Comparison of ENCODE assay signal across 26 mouse cellular contexts in the genomic region with DNA sequence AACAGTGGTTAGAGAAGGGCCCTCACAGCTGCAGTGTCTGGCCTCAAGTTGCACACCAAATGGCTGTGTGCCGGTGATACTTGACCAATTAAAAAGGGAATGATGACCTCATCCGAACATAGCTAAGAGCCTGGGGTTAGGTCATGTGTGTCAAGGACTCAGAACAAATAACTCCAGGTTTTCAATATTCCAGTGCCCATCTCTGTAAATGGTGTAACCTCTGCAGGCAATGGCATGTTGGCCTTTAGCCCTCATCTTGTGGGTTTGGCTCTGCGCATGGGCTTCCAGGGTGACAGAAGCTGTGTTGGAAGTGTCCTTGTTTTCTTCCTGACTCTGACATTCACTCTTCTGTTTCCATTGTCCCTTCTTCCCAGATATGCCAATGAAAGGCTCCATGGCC.
DNase-seq lines count a peak whose midpoint lies in the region; TF ChIP-seq lines count a peak whose summit lies in the region.
"Had no signal": no experiment of that assay in that cellular context is flagged by ENCODE, and none has a peak within 500 bp of the region (broad histone marks: within the 10 kb centered on the region; RNA-seq: fewer than 3 reads in every experiment).

No protein-coding gene starts in this region.

- peaks cover 2% of the 10 kb centered on the region for H3K4me1 ChIP-seq in heart, adult 2 months (ENCODE audit: control insufficient read depth, insufficient read depth, low read length)
- H3K4me1 ChIP-seq: embryonic facial prominence, embryonic 10.5 days; embryonic facial prominence, embryonic 13.5 days; hindbrain, embryonic 10.5 days; intestine, embryonic 15.5 days; kidney, embryonic 15.5 days had no signal

- TF ChIP-seq CTCF in heart, adult 2 months (IDR thresholded peaks at IDR 0.05) = no peak

- intact Hi-C loops in heart, adult 2 months (cut with DNase I) = loop anchor here (2.0 to 5.0 kb wide), 3 partner anchors 88 to 157 kb away; no protein-coding TSS in a partner anchor
- intact Hi-C loops in heart, postnatal 25 days (cut with DNase I) = no loop called here

- no peak for TF ChIP-seq EP300 in heart, adult 2 months (IDR thresholded peaks at IDR 0.05; ENCODE audit: insufficient read depth, low read depth, low read length)

- H3K27me3 ChIP-seq in heart, adult 2 months (ENCODE audit: control insufficient read depth, insufficient read depth, low read length) = no peaks in the 10 kb centered on the region
- H3K27me3 ChIP-seq: embryonic facial prominence, embryonic 13.5 days; forebrain, embryonic 12.5 days; forebrain, embryonic 15.5 days; heart, embryonic 13.5 days; hindbrain, embryonic 13.5 days; intestine, embryonic 15.5 days; kidney, embryonic 15.5 days had no signal

- H3K27ac ChIP-seq in heart, adult 2 months = peak overlapping the region; percentile 31
- H3K27ac ChIP-seq: embryonic facial prominence, embryonic 10.5 days; embryonic facial prominence, embryonic 13.5 days; forebrain, embryonic 12.5 days; forebrain, embryonic 15.5 days; heart, embryonic 13.5 days; hindbrain, embryonic 10.5 days; hindbrain, embryonic 13.5 days; intestine, embryonic 15.5 days; kidney, embryonic 15.5 days had no signal

- WGBS in heart, adult 2 months = 76% methylated on average over 3 of the region's 3 CpGs

- H3K79me2 ChIP-seq in heart, adult 2 months (replicated peaks; ENCODE audit: control insufficient read depth, insufficient read depth, low read length) = no peaks in the 10 kb centered on the region

- peaks cover 2% of the 10 kb centered on the region; the same call in 1 of the 2 replicates for H3K36me3 ChIP-seq in heart, adult 2 months (ENCODE audit: control insufficient read depth, insufficient read depth, low read length)
- H3K36me3 ChIP-seq: embryonic facial prominence, embryonic 10.5 days; embryonic facial prominence, embryonic 13.5 days; forebrain, embryonic 12.5 days; forebrain, embryonic 15.5 days; heart, embryonic 13.5 days; hindbrain, embryonic 10.5 days; hindbrain, embryonic 13.5 days; intestine, embryonic 15.5 days; kidney, embryonic 15.5 days had no signal

- no peak for TF ChIP-seq POLR2A in heart, adult 2 months (IDR thresholded peaks at IDR 0.05; ENCODE audit: insufficient read depth, low read depth, low read length)

- no peak overlapping the region for H3K9ac ChIP-seq in heart, adult 2 months (ENCODE audit: low read depth, low read length)
- H3K9ac ChIP-seq: embryonic facial prominence, embryonic 13.5 days; forebrain, embryonic 12.5 days; forebrain, embryonic 15.5 days; heart, embryonic 13.5 days; hindbrain, embryonic 13.5 days; intestine, embryonic 15.5 days; kidney, embryonic 15.5 days had no signal

- peak; percentile 45 to 80 for DNase-seq in adrenal gland, adult (ENCODE audit: inconsistent age in 2 of 2, low spot score in 1 of 2)
- no peak for DNase-seq in adrenal gland, postnatal 14 days
- DNase-seq in gastrocnemius, adult 18-20 months (ENCODE audit: low spot score) = peak; percentile 10
- no peak for DNase-seq in gastrocnemius, postnatal 25 days
- DNase-seq in heart, adult 2 months = peak; percentile 27 to 35
- no peak for DNase-seq in heart, postnatal 25 days (ENCODE audit: low spot score)
- peak; percentile 32 for DNase-seq in retina, postnatal 1 day
- no peak for DNase-seq in retina, embryonic 14.5 days (ENCODE audit: low spot score)
- DNase-seq: adrenal gland, postnatal 10 days; cerebellum, adult 2 months; cerebellum, adult 9-11 months; cerebellum, postnatal 25 days; embryo, embryonic 11 days; gastrocnemius, postnatal 10 days; kidney, adult 11 months; kidney, adult 8-10 months had no signal

- no peak overlapping the region for H3K4me3 ChIP-seq in heart, adult 2 months
- H3K4me3 ChIP-seq: embryonic facial prominence, embryonic 10.5 days; embryonic facial prominence, embryonic 13.5 days; erythroblast, embryonic 14.5 days; forebrain, embryonic 12.5 days; forebrain, embryonic 15.5 days; heart, embryonic 13.5 days; hindbrain, embryonic 10.5 days; hindbrain, embryonic 13.5 days; intestine, embryonic 15.5 days; kidney, embryonic 15.5 days had no signal

Comparison
In these comparisons a context has a peak if more than half of its experiments do, and no peak if none do; other contexts are left out.
1. DNase-seq: peak in adrenal gland, adult (2 of 2), gastrocnemius, adult 18-20 months (single experiment), heart, adult 2 months (2 of 2) and retina, postnatal 1 day (single experiment); none in adrenal gland, postnatal 14 days (single experiment), gastrocnemius, postnatal 25 days (single experiment), heart, postnatal 25 days (single experiment) and retina, embryonic 14.5 days (single experiment).